Mouse (Mus musculus) testis, adult 2 months (tissue): ENCODE measurements at regions not wholly inside any gene's neighbourhood (a gene's known extent, or its start where the extent isn't known, plus 50 kb on each side); places are given as distances from the start of the nearest gene placed in this dataset.

Experiments used
- CTCF ChIP-seq: fragments of 200-500 bp; IDR thresholded peaks from 2 replicates; pipeline ENCODE4 v1.5.1; 2012; ENCODE audit warnings: low read depth, mild to moderate bottlenecking, inconsistent platforms, low read length, moderate library complexity; ENCODE audit not compliant: control insufficient read depth, insufficient read depth, insufficient replicate concordance
- POLR2A ChIP-seq: fragments of 200-500 bp; IDR thresholded peaks from 2 replicates; pipeline ENCODE4 v1.6.1; 2012; ENCODE audit warnings: low read depth, mild to moderate bottlenecking, inconsistent platforms, low read length, moderate library complexity; ENCODE audit not compliant: control insufficient read depth

GRCm38 (mm10) chr13:114587621-114588020 lies 128.9 kb upstream of the Fst start:
- TF ChIP-seq CTCF (no peak), POLR2A (no peak)
